Mouse (Mus musculus): ENCODE data around the gene Cyp2w1. TPM values are rescaled to one million over a fixed set of nuclear protein-coding genes. Genes with fewer than 3 reads are reported as not detected.
A peak's percentile ranks its signal among the peaks of the same experiment; 100 is the strongest.

Cyp2w1 gene
- total and polyA plus RNA-seq, 3 experiments, result not detected

GRCm38 (mm10) chr5:139324691-139325394 is 27.6 kb upstream of the Cyp2w1 start (continued):
- 0 out of 2 replicates have a peak, but pooled peaks have one; percentile 38 for TF ChIP-seq MXI1 (IDR thresholded peaks at IDR 0.05; ENCODE audit: low read depth, low read length)
- TF ChIP-seq POLR2AphosphoS2 (IDR thresholded peaks at IDR 0.05; ENCODE audit: low read length), result no peak

- H3K27me3 ChIP-seq (ENCODE audit: control insufficient read depth in 1 of 2, insufficient read depth in 2 of 2, low read length in 2 of 2), result no peaks in the 10 kb centered on the region
- H3K9ac ChIP-seq (ENCODE audit: control insufficient read depth, low read depth, low read length, poor library complexity, severe bottlenecking), result peak within 1 kb of the TSS; percentile 80
- H3K4me1 ChIP-seq (ENCODE audit: control insufficient read depth in 1 of 2, insufficient read depth in 2 of 2, low read length in 2 of 2), result peaks cover 3 to 27% of the 10 kb centered on the region in 2 experiments; a peak in 3 of 4 replicates
- H3K4me3 ChIP-seq (ENCODE audit: control insufficient read depth in 1 of 2, insufficient read depth in 1 of 2, low read depth in 2 of 2, low read length in 2 of 2), result peak within 1 kb of the TSS; percentile 63 to 80
- H3K27ac ChIP-seq (ENCODE audit: control insufficient read depth, low read depth, low read length), result peak within 1 kb of the TSS; percentile 35
- 0 out of 2 replicates have a peak, but pooled peaks have one; percentile 44 for TF ChIP-seq SIN3A (IDR thresholded peaks at IDR 0.05; ENCODE audit: low read length)
- TF ChIP-seq JUND (IDR thresholded peaks at IDR 0.05; ENCODE audit: low read depth, low read length), result no peak
- peak; percentile 50; the same call in 1 of the 2 replicates for TF ChIP-seq BHLHE40 (IDR thresholded peaks at IDR 0.05; ENCODE audit: borderline replicate concordance, low read depth, low read length)
- peak; percentile 80 for TF ChIP-seq MYC (IDR thresholded peaks at IDR 0.05; ENCODE audit: low read depth, low read length)
- TF ChIP-seq POLR2A (IDR thresholded peaks at IDR 0.05; ENCODE audit: control insufficient read depth in 1 of 2, insufficient read depth in 1 of 2, low read depth in 1 of 2, low read length in 2 of 2, poor library complexity in 1 of 2), result peak in 1 of 2 experiments; percentile 67; a peak in 2 of 4 replicates
- TF ChIP-seq ZNF384 (IDR thresholded peaks at IDR 0.05; ENCODE audit: low read depth, low read length), result no peak
- TF ChIP-seq TBP (IDR thresholded peaks at IDR 0.05; ENCODE audit: low read depth, low read length), result peak; percentile 43; the same call in 1 of the 2 replicates
- no peak for TF ChIP-seq GATA1 (IDR thresholded peaks at IDR 0.05; ENCODE audit: low read depth, low read length)
- TF ChIP-seq MXI1 (IDR thresholded peaks at IDR 0.05; ENCODE audit: low read depth, low read length), result peak; percentile 80
- TF ChIP-seq CTCF (IDR thresholded peaks at IDR 0.05 in 2 of 3, conservative IDR thresholded peaks at IDR 0.05 in 1 of 3; ENCODE audit: control insufficient read depth in 1 of 3, insufficient read depth in 1 of 3, low read depth in 2 of 3, low read length in 3 of 3, poor library complexity in 1 of 3, severe bottlenecking in 1 of 3), result peak in 2 of 3 experiments; percentile 56 to 67; a peak in 5 of 6 replicates
- TF ChIP-seq NRF1 (IDR thresholded peaks at IDR 0.05; ENCODE audit: insufficient read depth, low read depth, low read length, poor library complexity, severe bottlenecking), result peak; percentile 34; the same call in 1 of the 2 replicates
- no peak for TF ChIP-seq MAFK (IDR thresholded peaks at IDR 0.05; ENCODE audit: borderline replicate concordance, low read depth, low read length)
- TF ChIP-seq RAD21 (IDR thresholded peaks at IDR 0.05; ENCODE audit: low read depth, low read length), result peak; percentile 39
- TF ChIP-seq SMC3 (IDR thresholded peaks at IDR 0.05; ENCODE audit: low read depth, low read length), result no peak
- peak; percentile 73 for TF ChIP-seq USF1 (IDR thresholded peaks at IDR 0.05; ENCODE audit: low read depth, low read length)
- TF ChIP-seq UBTF (IDR thresholded peaks at IDR 0.05; ENCODE audit: borderline replicate concordance, insufficient read depth, low read depth, low read length), result 0 out of 2 replicates have a peak, but pooled peaks have one; percentile 57
- TF ChIP-seq MAX (IDR thresholded peaks at IDR 0.05; ENCODE audit: low read length), result peak; percentile 65; the same call in 1 of the 2 replicates
- 0 out of 2 replicates have a peak, but pooled peaks have one; percentile 17 for TF ChIP-seq ETS1 (IDR thresholded peaks at IDR 0.05; ENCODE audit: low read depth, low read length)
- peaks cover 0 to 4% of the 10 kb centered on the region in 2 experiments; a peak in 2 of 4 replicates for H3K36me3 ChIP-seq (ENCODE audit: control insufficient read depth in 1 of 2, insufficient read depth in 2 of 2, low read length in 2 of 2)
- no peaks in the 10 kb centered on the region for H3K9me3 ChIP-seq (replicated peaks; ENCODE audit: insufficient read depth, low read length)
- peaks cover 14% of the 10 kb centered on the region for H3K79me2 ChIP-seq (ENCODE audit: control insufficient read depth, insufficient read depth, low read length, poor library complexity)
- peak; percentile 81 for DNase-seq (ENCODE audit: low read depth, low spot score)
Observed at GRCm38 (mm10) chr5:139325395-139325966, 26.9 kb upstream of the Cyp2w1 start, which contains the start of gene Adap1. Gene Adap1, minus strand, starts transcription at chr5:139325622.

All from MEL (cell line).